Mouse (Mus musculus): ENCODE data around the gene Pithd1. TPM values are rescaled to one million over a fixed set of nuclear protein-coding genes. Genes with fewer than 3 reads are reported as not detected.
A peak's percentile ranks its signal among the peaks of the same experiment; 100 is the strongest.

The Pithd1 gene
- polyA plus RNA-seq, 1 experiment, result 140 TPM

GRCm38 (mm10) chr4:135962946-135963345 is 24.1 kb downstream of the Pithd1 start:
- no peak for DNase-seq
- peaks cover 11% of the 10 kb centered on the region for H3K4me1 ChIP-seq (replicated peaks; ENCODE audit: control insufficient read depth, insufficient read depth, low read length)
- peak overlapping the region; percentile 83 for H3K27ac ChIP-seq (ENCODE audit: control insufficient read depth, insufficient read depth, low read length)
- TF ChIP-seq CTCF (IDR thresholded peaks at IDR 0.05; ENCODE audit: borderline replicate concordance, control insufficient read depth, extremely low read depth, insufficient read depth, low read length, poor library complexity) (peak; percentile 3; the same call in 1 of the 2 replicates), POLR2A (IDR thresholded peaks at IDR 0.05; ENCODE audit: control insufficient read depth, extremely low read depth, insufficient read depth, low read length, poor library complexity) (no peak)
- peak overlapping the region; percentile 78 for H3K4me3 ChIP-seq (ENCODE audit: control insufficient read depth, insufficient read depth, low read length)
- peaks cover 12% of the 10 kb centered on the region; the same call in 1 of the 2 replicates for H3K36me3 ChIP-seq (ENCODE audit: control insufficient read depth, insufficient read depth, low read length)
- H3K27me3 ChIP-seq (ENCODE audit: control insufficient read depth, insufficient read depth, low read length), result no peaks in the 10 kb centered on the region
- WGBS, result 10% methylated on average over 15 of the region's 15 CpGs

- H3K27ac ChIP-seq (ENCODE audit: control insufficient read depth, insufficient read depth, low read length), result no peak overlapping the region
- peaks cover 11% of the 10 kb centered on the region for H3K4me1 ChIP-seq (replicated peaks; ENCODE audit: control insufficient read depth, insufficient read depth, low read length)
- H3K27me3 ChIP-seq (ENCODE audit: control insufficient read depth, insufficient read depth, low read length), result no peaks in the 10 kb centered on the region
- WGBS, result 97% methylated on average over 7 of the region's 7 CpGs
- no peak for TF ChIP-seq POLR2A (IDR thresholded peaks at IDR 0.05; ENCODE audit: control insufficient read depth, extremely low read depth, insufficient read depth, low read length, poor library complexity)
- no peak for TF ChIP-seq CTCF (IDR thresholded peaks at IDR 0.05; ENCODE audit: borderline replicate concordance, control insufficient read depth, extremely low read depth, insufficient read depth, low read length, poor library complexity)
- no peak overlapping the region for H3K4me3 ChIP-seq (ENCODE audit: control insufficient read depth, insufficient read depth, low read length)
- H3K36me3 ChIP-seq (ENCODE audit: control insufficient read depth, insufficient read depth, low read length), result peaks cover 4% of the 10 kb centered on the region; the same call in 1 of the 2 replicates
- no peak for DNase-seq
These were observed 24.9 kb downstream of the Pithd1 start for GRCm38 (mm10) chr4:135962198-135962597.

GRCm38 (mm10) chr4:135961709-135962108 is 25.4 kb downstream of the Pithd1 start:
- peaks cover 3% of the 10 kb centered on the region; the same call in 1 of the 2 replicates for H3K36me3 ChIP-seq (ENCODE audit: control insufficient read depth, insufficient read depth, low read length)
- 95% methylated on average over 5 of the region's 5 CpGs for WGBS
- DNase-seq, result no peak
- H3K4me1 ChIP-seq (replicated peaks; ENCODE audit: control insufficient read depth, insufficient read depth, low read length), result peaks cover 11% of the 10 kb centered on the region
- no peaks in the 10 kb centered on the region for H3K27me3 ChIP-seq (ENCODE audit: control insufficient read depth, insufficient read depth, low read length)
- H3K27ac ChIP-seq (ENCODE audit: control insufficient read depth, insufficient read depth, low read length), result no peak overlapping the region
- no peak overlapping the region for H3K4me3 ChIP-seq (ENCODE audit: control insufficient read depth, insufficient read depth, low read length)
- no peak for TF ChIP-seq CTCF (IDR thresholded peaks at IDR 0.05; ENCODE audit: borderline replicate concordance, control insufficient read depth, extremely low read depth, insufficient read depth, low read length, poor library complexity)
- no peak for TF ChIP-seq POLR2A (IDR thresholded peaks at IDR 0.05; ENCODE audit: control insufficient read depth, extremely low read depth, insufficient read depth, low read length, poor library complexity)

- no peak overlapping the region for H3K4me3 ChIP-seq (ENCODE audit: control insufficient read depth, insufficient read depth, low read length)
- WGBS, result 43% methylated on average over 5 of the region's 5 CpGs
- H3K27me3 ChIP-seq (ENCODE audit: control insufficient read depth, insufficient read depth, low read length), result no peaks in the 10 kb centered on the region
These were observed 26.3 kb downstream of the Pithd1 start for GRCm38 (mm10) chr4:135960717-135961116.

GRCm38 (mm10) chr4:135958354-135958753 is 28.7 kb downstream of the Pithd1 start:
- DNase-seq, result no peak
- no peak overlapping the region for H3K27ac ChIP-seq (ENCODE audit: control insufficient read depth, insufficient read depth, low read length)
- no peak overlapping the region for H3K4me3 ChIP-seq (ENCODE audit: control insufficient read depth, insufficient read depth, low read length)
- H3K27me3 ChIP-seq (ENCODE audit: control insufficient read depth, insufficient read depth, low read length), result no peaks in the 10 kb centered on the region
- TF ChIP-seq POLR2A (IDR thresholded peaks at IDR 0.05; ENCODE audit: control insufficient read depth, extremely low read depth, insufficient read depth, low read length, poor library complexity), result no peak
- no peak for TF ChIP-seq CTCF (IDR thresholded peaks at IDR 0.05; ENCODE audit: borderline replicate concordance, control insufficient read depth, extremely low read depth, insufficient read depth, low read length, poor library complexity)
- WGBS, result 95% methylated on average over 8 of the region's 8 CpGs
- peaks cover 2% of the 10 kb centered on the region; the same call in 1 of the 2 replicates for H3K4me1 ChIP-seq (replicated peaks; ENCODE audit: control insufficient read depth, insufficient read depth, low read length)
- H3K36me3 ChIP-seq (ENCODE audit: control insufficient read depth, insufficient read depth, low read length), result 0 out of 2 replicates have a peak, but pooled peaks cover 3% of the 10 kb centered on the region

More at GRCm38 (mm10) chr4:135960717-135961116, 26.3 kb downstream of the Pithd1 start:
- no peak overlapping the region for H3K27ac ChIP-seq (ENCODE audit: control insufficient read depth, insufficient read depth, low read length)
- peaks cover 11% of the 10 kb centered on the region for H3K4me1 ChIP-seq (replicated peaks; ENCODE audit: control insufficient read depth, insufficient read depth, low read length)
- TF ChIP-seq POLR2A (IDR thresholded peaks at IDR 0.05; ENCODE audit: control insufficient read depth, extremely low read depth, insufficient read depth, low read length, poor library complexity) (no peak), CTCF (IDR thresholded peaks at IDR 0.05; ENCODE audit: borderline replicate concordance, control insufficient read depth, extremely low read depth, insufficient read depth, low read length, poor library complexity) (peak; percentile 84; the same call in 1 of the 2 replicates)
- H3K36me3 ChIP-seq (ENCODE audit: control insufficient read depth, insufficient read depth, low read length), result 0 out of 2 replicates have a peak, but pooled peaks cover 3% of the 10 kb centered on the region
- peak; percentile 80 for DNase-seq

GRCm38 (mm10) chr4:135955886-135956285 is 31.2 kb downstream of the Pithd1 start:
- TF ChIP-seq POLR2A (IDR thresholded peaks at IDR 0.05; ENCODE audit: control insufficient read depth, extremely low read depth, insufficient read depth, low read length, poor library complexity), result no peak
- no peak for TF ChIP-seq CTCF (IDR thresholded peaks at IDR 0.05; ENCODE audit: borderline replicate concordance, control insufficient read depth, extremely low read depth, insufficient read depth, low read length, poor library complexity)
- H3K27ac ChIP-seq (ENCODE audit: control insufficient read depth, insufficient read depth, low read length), result no peak overlapping the region
- peaks cover 3% of the 10 kb centered on the region; the same call in 1 of the 2 replicates for H3K36me3 ChIP-seq (ENCODE audit: control insufficient read depth, insufficient read depth, low read length)
- H3K4me1 ChIP-seq (replicated peaks; ENCODE audit: control insufficient read depth, insufficient read depth, low read length), result no peaks in the 10 kb centered on the region
- H3K4me3 ChIP-seq (ENCODE audit: control insufficient read depth, insufficient read depth, low read length), result no peak overlapping the region
- DNase-seq, result no peak
- WGBS, result 98% methylated on average over 9 of the region's 9 CpGs
- H3K27me3 ChIP-seq (ENCODE audit: control insufficient read depth, insufficient read depth, low read length), result no peaks in the 10 kb centered on the region
